Mouse (Mus musculus): Measurements from ENCODE around the gene Spaca4. TPM values are rescaled to one million over a fixed set of nuclear protein-coding genes. Genes with fewer than 3 reads are reported as not detected.
A peak's percentile ranks its signal among the peaks of the same experiment; 100 is the strongest.

Gene Spaca4
- total and polyA plus RNA-seq, 3 experiments, result not detected

GRCm38 (mm10) chr7:45748110-45748509 is 22.5 kb upstream of the Spaca4 start:
- TF ChIP-seq EP300 (IDR thresholded peaks at IDR 0.05; ENCODE audit: insufficient read depth, low read depth, low read length) (no peak), CTCF (IDR thresholded peaks at IDR 0.05) (no peak), POLR2A (IDR thresholded peaks at IDR 0.05; ENCODE audit: insufficient read depth, low read depth, low read length) (no peak)
- intact Hi-C loops (cut with DNase I), result no loop called here
- no peaks in the 10 kb centered on the region for H3K36me3 ChIP-seq (ENCODE audit: control insufficient read depth, insufficient read depth, low read length)
- no peak for DNase-seq
- H3K4me3 ChIP-seq, result no peak overlapping the region
- WGBS, result 52% methylated on average over 7 of the region's 7 CpGs
- H3K79me2 ChIP-seq (replicated peaks; ENCODE audit: control insufficient read depth, insufficient read depth, low read length), result no peaks in the 10 kb centered on the region
- H3K9ac ChIP-seq (ENCODE audit: low read depth, low read length), result no peak overlapping the region
- H3K4me1 ChIP-seq (ENCODE audit: control insufficient read depth, insufficient read depth, low read length), result peaks cover 2% of the 10 kb centered on the region; the same call in 1 of the 2 replicates
- H3K27me3 ChIP-seq (ENCODE audit: control insufficient read depth, insufficient read depth, low read length), result no peaks in the 10 kb centered on the region
- no peak overlapping the region for H3K27ac ChIP-seq

- Histone ChIP-seq H3K4me3 (no peak overlapping the region), H3K27ac (no peak overlapping the region), H3K79me2 (replicated peaks; ENCODE audit: control insufficient read depth, insufficient read depth, low read length) (no peaks in the 10 kb centered on the region), H3K4me1 (ENCODE audit: control insufficient read depth, insufficient read depth, low read length) (peaks cover 2% of the 10 kb centered on the region; the same call in 1 of the 2 replicates), H3K27me3 (ENCODE audit: control insufficient read depth, insufficient read depth, low read length) (no peaks in the 10 kb centered on the region), H3K9ac (ENCODE audit: low read depth, low read length) (no peak overlapping the region), H3K36me3 (ENCODE audit: control insufficient read depth, insufficient read depth, low read length) (no peaks in the 10 kb centered on the region)
- 89% methylated on average over 5 of the region's 5 CpGs for WGBS
- no peak for DNase-seq
- intact Hi-C loops (cut with DNase I), result no loop called here
- TF ChIP-seq EP300 (IDR thresholded peaks at IDR 0.05; ENCODE audit: insufficient read depth, low read depth, low read length), result no peak
- TF ChIP-seq CTCF (IDR thresholded peaks at IDR 0.05), result no peak
- no peak for TF ChIP-seq POLR2A (IDR thresholded peaks at IDR 0.05; ENCODE audit: insufficient read depth, low read depth, low read length)
Observed at GRCm38 (mm10) chr7:45747450-45747849, 21.8 kb upstream of the Spaca4 start.

DNA sequence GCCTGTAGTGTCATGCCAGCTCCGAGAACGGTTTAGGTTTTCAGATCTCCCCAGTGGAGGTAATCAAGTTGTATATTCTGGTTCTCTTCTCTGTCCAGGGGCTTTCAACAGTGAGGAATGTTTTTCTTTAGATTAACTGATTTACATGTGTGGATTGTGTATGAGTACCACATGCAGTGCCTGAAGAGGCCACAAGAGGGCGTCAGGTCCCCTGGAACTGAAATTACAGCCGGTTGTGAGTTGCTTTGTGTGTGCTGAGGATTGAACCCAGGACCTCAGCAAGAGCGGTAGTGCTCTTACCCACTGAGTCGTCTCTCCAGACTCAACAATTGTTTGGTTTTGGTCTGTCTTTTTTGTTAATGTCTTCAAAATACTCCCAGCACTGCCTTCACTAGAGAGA is 20.9 kb upstream of the Spaca4 start:
- no peak overlapping the region for H3K27ac ChIP-seq
- intact Hi-C loops (cut with DNase I), result no loop called here
- TF ChIP-seq EP300 (IDR thresholded peaks at IDR 0.05; ENCODE audit: insufficient read depth, low read depth, low read length) (no peak), POLR2A (IDR thresholded peaks at IDR 0.05; ENCODE audit: insufficient read depth, low read depth, low read length) (no peak), CTCF (IDR thresholded peaks at IDR 0.05) (peak; percentile 54)
- no peak overlapping the region for H3K9ac ChIP-seq (ENCODE audit: low read depth, low read length)
- H3K36me3 ChIP-seq (ENCODE audit: control insufficient read depth, insufficient read depth, low read length), result no peaks in the 10 kb centered on the region
- H3K27me3 ChIP-seq (ENCODE audit: control insufficient read depth, insufficient read depth, low read length), result no peaks in the 10 kb centered on the region
- no peak for DNase-seq
- no peak overlapping the region for H3K4me3 ChIP-seq
- H3K4me1 ChIP-seq (ENCODE audit: control insufficient read depth, insufficient read depth, low read length), result peaks cover 2% of the 10 kb centered on the region; the same call in 1 of the 2 replicates
- 59% methylated on average over 6 of the region's 6 CpGs for WGBS
- no peaks in the 10 kb centered on the region for H3K79me2 ChIP-seq (replicated peaks; ENCODE audit: control insufficient read depth, insufficient read depth, low read length)

DNA sequence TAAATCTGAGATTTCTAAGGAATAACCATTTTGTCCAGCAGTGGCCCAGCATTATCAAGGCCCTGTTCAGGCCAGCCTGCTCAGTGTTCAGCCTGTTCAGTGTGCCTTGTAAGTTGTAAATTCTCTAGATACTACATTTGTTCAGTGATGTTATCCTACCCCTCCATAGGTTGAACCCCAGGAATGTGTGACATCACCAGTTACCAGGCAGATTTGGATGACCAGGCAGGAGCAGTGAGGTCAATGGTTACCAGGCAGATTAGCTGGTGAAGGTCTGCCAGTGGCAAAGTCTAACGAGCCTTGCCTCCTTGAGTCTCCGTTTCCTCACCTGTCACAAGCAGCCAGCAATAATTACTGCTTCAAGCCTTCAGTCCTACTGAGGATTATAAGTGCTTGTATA is 18.8 kb upstream of the Spaca4 start:
- Histone ChIP-seq H3K27me3 (ENCODE audit: control insufficient read depth, insufficient read depth, low read length) (no peaks in the 10 kb centered on the region), H3K9ac (ENCODE audit: low read depth, low read length) (no peak overlapping the region), H3K36me3 (ENCODE audit: control insufficient read depth, insufficient read depth, low read length) (no peaks in the 10 kb centered on the region), H3K27ac (no peak overlapping the region), H3K4me3 (no peak overlapping the region), H3K4me1 (ENCODE audit: control insufficient read depth, insufficient read depth, low read length) (peaks cover 2% of the 10 kb centered on the region; the same call in 1 of the 2 replicates), H3K79me2 (replicated peaks; ENCODE audit: control insufficient read depth, insufficient read depth, low read length) (no peaks in the 10 kb centered on the region)
- no peak for TF ChIP-seq EP300 (IDR thresholded peaks at IDR 0.05; ENCODE audit: insufficient read depth, low read depth, low read length)
- no peak for TF ChIP-seq POLR2A (IDR thresholded peaks at IDR 0.05; ENCODE audit: insufficient read depth, low read depth, low read length)
- no peak for TF ChIP-seq CTCF (IDR thresholded peaks at IDR 0.05)
- 60% methylated on average over 2 of the region's 2 CpGs for WGBS
- intact Hi-C loops (cut with DNase I), result no loop called here
- peak in 1 of 2 experiments; percentile 33 for DNase-seq

DNA sequence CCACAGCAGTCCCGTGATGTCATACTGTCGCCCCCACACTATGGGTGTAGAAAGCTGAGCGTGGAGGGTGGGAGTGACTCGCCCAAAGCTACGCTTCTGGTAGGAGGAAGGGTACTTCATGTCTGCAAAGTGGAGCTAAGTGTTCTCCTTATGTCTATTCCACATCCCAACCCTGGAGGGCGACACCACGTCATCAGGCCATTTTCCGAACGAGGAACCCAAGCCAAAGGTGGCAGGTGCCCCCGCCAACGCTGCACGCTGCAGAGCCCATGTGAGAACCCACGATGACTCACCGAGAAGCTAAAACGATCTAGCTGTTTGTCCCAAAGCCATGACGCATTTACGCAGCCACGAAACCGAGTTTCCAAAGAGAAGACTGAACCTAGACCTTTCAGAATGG is 16.7 kb upstream of the Spaca4 start:
- H3K9ac ChIP-seq (ENCODE audit: low read depth, low read length), result no peak overlapping the region
- no peak for DNase-seq
- WGBS, result 30% methylated on average over 19 of the region's 19 CpGs

GRCm38 (mm10) chr7:45741777-45742176 is 16.2 kb upstream of the Spaca4 start:
- no peak for TF ChIP-seq EP300 (IDR thresholded peaks at IDR 0.05; ENCODE audit: insufficient read depth, low read depth, low read length)
- TF ChIP-seq CTCF (IDR thresholded peaks at IDR 0.05), result no peak
- 0 out of 2 replicates have a peak, but pooled peaks have one; percentile 49 for TF ChIP-seq POLR2A (IDR thresholded peaks at IDR 0.05; ENCODE audit: insufficient read depth, low read depth, low read length)
- DNase-seq, result no peak
- Histone ChIP-seq H3K27ac (no peak overlapping the region), H3K4me3 (no peak overlapping the region), H3K36me3 (ENCODE audit: control insufficient read depth, insufficient read depth, low read length) (no peaks in the 10 kb centered on the region), H3K27me3 (ENCODE audit: control insufficient read depth, insufficient read depth, low read length) (no peaks in the 10 kb centered on the region), H3K4me1 (ENCODE audit: control insufficient read depth, insufficient read depth, low read length) (no peaks in the 10 kb centered on the region), H3K9ac (ENCODE audit: low read depth, low read length) (no peak overlapping the region), H3K79me2 (replicated peaks; ENCODE audit: control insufficient read depth, insufficient read depth, low read length) (no peaks in the 10 kb centered on the region)
- WGBS, result 46% methylated on average over 11 of the region's 11 CpGs
- intact Hi-C loops (cut with DNase I), result no loop called here

More for the DNA sequence above, 16.7 kb upstream of the Spaca4 start:
- Histone ChIP-seq H3K79me2 (replicated peaks; ENCODE audit: control insufficient read depth, insufficient read depth, low read length) (no peaks in the 10 kb centered on the region), H3K36me3 (ENCODE audit: control insufficient read depth, insufficient read depth, low read length) (no peaks in the 10 kb centered on the region), H3K27me3 (ENCODE audit: control insufficient read depth, insufficient read depth, low read length) (no peaks in the 10 kb centered on the region), H3K27ac (no peak overlapping the region), H3K4me3 (no peak overlapping the region), H3K4me1 (ENCODE audit: control insufficient read depth, insufficient read depth, low read length) (no peaks in the 10 kb centered on the region)
- intact Hi-C loops (cut with DNase I), result no loop called here
- TF ChIP-seq EP300 (IDR thresholded peaks at IDR 0.05; ENCODE audit: insufficient read depth, low read depth, low read length), result no peak
- no peak for TF ChIP-seq CTCF (IDR thresholded peaks at IDR 0.05)
- TF ChIP-seq POLR2A (IDR thresholded peaks at IDR 0.05; ENCODE audit: insufficient read depth, low read depth, low read length), result no peak

All from heart, adult 2 months (tissue).